Mouse (Mus musculus) embryonic facial prominence, embryonic 10.5 days (tissue): ENCODE results near the gene Vmn1r55. TPM values are rescaled to one million over a fixed set of nuclear protein-coding genes. Genes with fewer than 3 reads are reported as not detected.

Experiments
- DNase-seq: peaks from one replicate; pipeline ENCODE4 v3.0.0-alpha.2; 2017; ENCODE audit warnings: low spot score
- H3K27ac ChIP-seq: fragments of 300-500 bp; sonication (generic); replicated peaks from 2 replicates; pipeline ENCODE4 v1.5.1; 2016; ENCODE audit warnings: mild to moderate bottlenecking
- H3K27me3 ChIP-seq: fragments of 300-500 bp; sonication (generic); replicated peaks from 2 replicates; pipeline ENCODE4 v1.6.1; 2016; ENCODE audit warnings: low read depth, mild to moderate bottlenecking; ENCODE audit not compliant: poor library complexity, severe bottlenecking
- H3K36me3 ChIP-seq: fragments of 300-500 bp; sonication (generic); replicated peaks from 2 replicates; pipeline ENCODE4 v1.6.1; 2016; ENCODE audit warnings: mild to moderate bottlenecking, moderate library complexity
- H3K4me1 ChIP-seq: fragments of 300-500 bp; sonication (generic); 2 replicates; pipeline ENCODE4 v1.6.1; 2016
- H3K4me3 ChIP-seq: fragments of 300-500 bp; sonication (generic); 2 replicates; pipeline ENCODE4 v1.5.1; 2016; ENCODE audit warnings: mild to moderate bottlenecking, moderate library complexity
- H3K9me3 ChIP-seq: fragments of 300-500 bp; sonication (generic); 2 replicates; pipeline ENCODE4 v1.6.1; 2016; ENCODE audit warnings: mild to moderate bottlenecking
- WGBS: fragments of 180-500 bp; shearing (Covaris S2); methylation state at CpG from one replicate; pipeline ENCODE4 v1.1.7; 2016; 5-methylcytosine and 5-hydroxymethylcytosine counted together
- polyA plus RNA-seq: library from polyadenylated mRNA; unstranded; fragments of >200 nt; fragmentation: Nextera tagmentation; extraction: Ambion mirVana; gene quantifications from 2 replicates; pipeline ENCODE4 v1.2.1, GENCODE M21; 2016

Gene Vmn1r55
- polyA plus RNA-seq, 1 experiment from 2014 or later: not detected

DNA sequence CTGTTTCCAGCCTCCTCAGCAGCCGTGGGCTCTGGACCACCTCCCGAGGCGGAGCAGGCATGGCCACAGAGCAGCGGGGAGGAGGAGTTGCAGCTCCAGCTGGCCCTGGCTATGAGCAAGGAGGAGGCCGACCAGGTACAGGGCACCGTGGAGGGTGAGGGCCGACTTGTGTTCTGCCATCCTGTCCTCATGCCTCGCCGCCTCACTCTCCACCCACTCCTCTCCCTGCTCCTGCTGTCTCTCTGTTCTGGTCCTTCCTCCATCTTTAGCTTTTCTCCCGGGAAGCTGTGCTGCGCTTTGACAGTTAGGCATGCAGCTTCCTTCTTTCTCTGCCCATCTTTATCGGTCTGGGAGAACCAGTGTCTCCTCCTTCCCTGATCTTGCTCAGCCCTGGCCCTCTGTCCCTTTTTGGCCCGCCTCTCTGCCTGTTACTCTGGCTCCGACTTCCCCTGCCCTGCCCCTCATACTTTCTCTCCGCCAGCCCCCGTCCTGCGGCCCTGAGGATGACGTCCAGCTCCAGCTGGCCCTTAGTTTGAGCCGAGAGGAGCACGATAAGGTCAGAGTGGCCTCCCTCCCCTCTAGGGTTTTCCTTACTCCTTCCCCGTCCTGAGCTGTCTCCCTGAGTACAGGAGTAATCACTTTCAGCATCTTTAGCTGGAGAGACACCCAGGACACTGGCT lies 56.5 kb downstream of the Vmn1r55 start:
- H3K9me3 ChIP-seq: 0 out of 2 replicates have a peak, but pooled peaks cover 2% of the 10 kb centered on the region
- H3K27ac ChIP-seq: no peak overlapping the region
- H3K4me3 ChIP-seq: no peak overlapping the region
- peaks cover 97% of the 10 kb centered on the region for H3K36me3 ChIP-seq
- WGBS: 85% methylated on average over 21 of the region's 21 CpGs
- H3K4me1 ChIP-seq: no peaks in the 10 kb centered on the region
- DNase-seq: no peak
- no peaks in the 10 kb centered on the region for H3K27me3 ChIP-seq

DNA sequence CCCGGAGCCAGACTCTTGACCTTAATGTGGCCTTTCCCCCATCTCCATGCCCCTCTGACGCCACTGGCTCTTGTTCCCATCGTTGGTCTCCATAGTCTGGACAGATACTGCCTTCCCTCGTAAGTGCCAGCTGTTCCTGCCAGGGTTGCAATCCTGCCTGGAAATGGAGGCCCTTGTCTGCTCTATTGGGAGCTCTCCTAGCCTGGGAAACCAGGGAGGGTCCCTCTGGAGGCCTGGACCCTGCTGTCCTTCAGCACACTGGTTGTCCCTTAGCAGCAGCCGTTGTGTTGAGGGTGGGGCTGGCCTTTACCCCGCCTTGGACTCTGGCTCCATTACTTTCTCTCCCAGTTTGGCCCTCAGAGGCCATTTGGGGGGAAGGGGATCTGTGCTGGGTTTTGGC lies 57.1 kb downstream of the Vmn1r55 start:
- H3K36me3 ChIP-seq: peaks cover 97% of the 10 kb centered on the region
- H3K9me3 ChIP-seq: 0 out of 2 replicates have a peak, but pooled peaks cover 2% of the 10 kb centered on the region
- H3K4me1 ChIP-seq: no peaks in the 10 kb centered on the region
- no peak overlapping the region for H3K4me3 ChIP-seq
- no peak for DNase-seq
- 87% methylated on average over 6 of the region's 6 CpGs for WGBS
- H3K27me3 ChIP-seq: no peaks in the 10 kb centered on the region
- H3K27ac ChIP-seq: no peak overlapping the region

DNA sequence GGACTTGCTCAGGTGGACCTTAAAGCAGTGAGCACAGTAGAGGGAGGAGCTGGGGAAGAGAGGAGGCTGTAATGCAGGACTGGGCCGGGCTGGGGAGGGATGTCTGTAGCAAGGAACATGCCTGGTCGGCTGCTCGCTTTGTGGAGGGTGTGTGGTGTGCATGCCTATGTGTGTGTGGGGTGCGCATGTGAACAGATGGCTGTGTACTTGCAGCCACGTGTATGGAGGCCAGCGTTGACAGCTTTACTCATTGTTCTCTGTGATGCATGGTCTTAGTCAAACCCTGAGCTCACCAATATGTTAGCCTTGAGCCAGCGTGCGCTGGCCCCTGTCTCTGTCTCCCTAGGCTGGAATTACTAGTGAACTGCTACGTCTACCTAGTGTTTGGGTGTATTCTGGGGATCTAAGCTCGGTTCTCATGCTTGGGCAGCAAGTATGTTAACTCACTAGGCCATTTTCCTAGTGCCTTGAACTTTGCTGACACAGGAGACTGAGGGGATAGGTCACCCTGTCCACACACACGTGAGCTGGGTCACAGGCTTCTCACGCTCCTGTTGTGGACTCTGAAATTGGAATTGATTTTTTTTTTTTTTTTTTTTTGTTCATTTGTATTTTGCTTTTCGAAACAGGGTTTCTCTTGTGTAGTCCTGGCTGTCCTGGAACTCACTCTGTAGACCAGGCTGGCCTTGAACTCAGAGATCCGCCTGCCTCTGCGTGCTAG lies 58.3 kb downstream of the Vmn1r55 start:
- Histone ChIP-seq H3K9me3 (no peaks in the 10 kb centered on the region), H3K27ac (no peak overlapping the region), H3K27me3 (no peaks in the 10 kb centered on the region), H3K4me1 (no peaks in the 10 kb centered on the region), H3K4me3 (no peak overlapping the region), H3K36me3 (peaks cover 97% of the 10 kb centered on the region)
- no peak for DNase-seq
- 94% methylated on average over 15 of the region's 15 CpGs for WGBS

DNA sequence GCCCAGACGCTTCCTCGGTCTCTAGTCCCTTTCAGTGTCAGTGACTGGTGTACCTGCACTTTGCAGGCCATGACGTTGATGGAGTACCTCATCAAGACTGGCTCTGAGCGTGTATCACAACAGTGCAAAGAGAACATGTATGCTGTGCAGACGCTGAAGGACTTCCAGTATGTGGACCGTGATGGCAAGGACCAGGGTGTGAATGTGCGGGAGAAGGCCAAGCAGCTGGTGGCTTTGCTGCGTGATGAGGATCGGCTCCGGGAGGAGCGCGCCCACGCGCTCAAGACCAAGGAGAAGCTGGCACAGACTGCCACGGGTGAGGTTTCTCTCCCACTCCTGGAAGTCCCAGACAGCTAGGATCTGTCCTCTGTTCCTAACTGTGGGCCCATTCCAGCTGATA lies 59.6 kb downstream of the Vmn1r55 start:
- Histone ChIP-seq H3K36me3 (peaks cover 97% of the 10 kb centered on the region), H3K27ac (no peak overlapping the region), H3K4me1 (no peaks in the 10 kb centered on the region), H3K9me3 (no peaks in the 10 kb centered on the region), H3K4me3 (no peak overlapping the region), H3K27me3 (no peaks in the 10 kb centered on the region)
- WGBS: 96% methylated on average over 15 of the region's 15 CpGs
- DNase-seq: no peak

DNA sequence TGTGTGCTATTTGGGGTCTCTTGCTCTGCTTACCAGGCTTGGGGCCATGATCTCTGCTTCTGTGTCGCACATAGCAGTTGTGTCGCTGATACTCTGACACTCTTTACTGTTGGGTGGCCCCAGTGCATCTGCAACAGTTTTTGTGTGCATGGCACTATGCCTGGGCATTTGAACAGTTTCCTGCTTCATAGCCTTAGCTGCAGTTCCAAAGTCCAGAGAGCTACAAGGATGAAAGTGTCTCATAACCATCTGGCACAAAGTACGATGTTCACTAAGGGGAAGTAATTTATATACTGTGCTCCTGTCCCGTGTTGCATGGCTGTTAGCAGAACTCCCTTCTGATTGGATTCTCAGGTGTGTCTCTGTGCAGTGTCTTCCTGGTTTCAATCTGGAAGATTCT lies 61.6 kb downstream of the Vmn1r55 start:
- no peak for DNase-seq
- Histone ChIP-seq H3K4me3 (no peak overlapping the region), H3K4me1 (no peaks in the 10 kb centered on the region), H3K36me3 (peaks cover 97% of the 10 kb centered on the region), H3K27ac (no peak overlapping the region), H3K27me3 (no peaks in the 10 kb centered on the region), H3K9me3 (no peaks in the 10 kb centered on the region)
- 94% methylated on average over 4 of the region's 4 CpGs for WGBS

DNA sequence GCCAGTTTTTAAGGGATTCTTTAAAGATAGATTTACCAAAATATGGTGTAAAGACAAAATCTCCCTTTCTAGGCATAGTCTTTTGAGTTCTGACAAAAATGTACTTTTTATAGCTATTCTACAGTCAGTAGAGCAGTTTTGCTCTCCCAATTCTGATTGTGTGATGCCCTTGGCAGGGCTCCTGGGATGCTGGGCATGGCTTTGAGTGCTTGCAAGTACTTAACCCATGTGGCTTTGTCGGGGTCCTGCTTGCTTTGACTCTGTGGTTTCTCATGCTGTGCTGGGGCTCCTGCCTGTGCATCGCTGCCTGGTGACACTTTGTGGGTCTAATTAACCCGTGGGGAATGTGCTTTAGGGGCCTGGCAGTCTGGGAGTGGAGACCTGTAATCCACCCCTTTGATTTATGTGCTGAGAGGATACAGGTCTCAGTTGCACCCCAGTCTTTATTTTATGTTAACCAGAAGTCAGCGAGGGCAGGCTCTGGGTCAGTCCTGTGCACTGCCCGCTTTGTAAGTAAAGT lies 62.5 kb downstream of the Vmn1r55 start:
- Histone ChIP-seq H3K4me1 (0 out of 2 replicates have a peak, but pooled peaks cover under 1% of the 10 kb centered on the region), H3K9me3 (no peaks in the 10 kb centered on the region), H3K4me3 (no peak overlapping the region), H3K27ac (no peak overlapping the region), H3K27me3 (no peaks in the 10 kb centered on the region), H3K36me3 (peaks cover 95% of the 10 kb centered on the region)
- DNase-seq: no peak
- WGBS: 85% methylated on average over 5 of the region's 5 CpGs

DNA sequence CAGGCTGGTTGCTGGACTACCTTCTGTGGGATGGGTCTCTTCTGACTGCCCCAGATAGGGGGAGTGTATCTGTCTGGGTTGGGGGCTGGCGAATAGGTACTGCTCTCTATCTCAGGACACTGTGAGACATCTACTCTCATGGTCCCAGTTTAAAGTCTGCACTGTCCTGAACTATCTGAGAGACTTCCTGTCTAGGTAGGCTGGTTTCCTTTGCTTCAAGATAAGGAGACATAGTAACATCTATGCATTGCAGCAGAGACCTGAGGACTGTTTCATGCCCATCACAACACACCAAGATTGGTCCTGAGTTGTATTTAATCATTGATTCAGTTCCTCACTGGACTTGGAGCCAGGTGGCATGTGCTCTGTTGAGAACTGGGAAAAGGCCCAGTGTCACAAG lies 64.0 kb downstream of the Vmn1r55 start:
- WGBS: 94% methylated on average over 1 of the region's 1 CpGs
- no peak overlapping the region for H3K4me3 ChIP-seq
- H3K4me1 ChIP-seq: peaks cover 15% of the 10 kb centered on the region
- H3K27me3 ChIP-seq: no peaks in the 10 kb centered on the region
- peaks cover 83% of the 10 kb centered on the region for H3K36me3 ChIP-seq
- DNase-seq: no peak
- H3K9me3 ChIP-seq: no peaks in the 10 kb centered on the region
- no peak overlapping the region for H3K27ac ChIP-seq

DNA sequence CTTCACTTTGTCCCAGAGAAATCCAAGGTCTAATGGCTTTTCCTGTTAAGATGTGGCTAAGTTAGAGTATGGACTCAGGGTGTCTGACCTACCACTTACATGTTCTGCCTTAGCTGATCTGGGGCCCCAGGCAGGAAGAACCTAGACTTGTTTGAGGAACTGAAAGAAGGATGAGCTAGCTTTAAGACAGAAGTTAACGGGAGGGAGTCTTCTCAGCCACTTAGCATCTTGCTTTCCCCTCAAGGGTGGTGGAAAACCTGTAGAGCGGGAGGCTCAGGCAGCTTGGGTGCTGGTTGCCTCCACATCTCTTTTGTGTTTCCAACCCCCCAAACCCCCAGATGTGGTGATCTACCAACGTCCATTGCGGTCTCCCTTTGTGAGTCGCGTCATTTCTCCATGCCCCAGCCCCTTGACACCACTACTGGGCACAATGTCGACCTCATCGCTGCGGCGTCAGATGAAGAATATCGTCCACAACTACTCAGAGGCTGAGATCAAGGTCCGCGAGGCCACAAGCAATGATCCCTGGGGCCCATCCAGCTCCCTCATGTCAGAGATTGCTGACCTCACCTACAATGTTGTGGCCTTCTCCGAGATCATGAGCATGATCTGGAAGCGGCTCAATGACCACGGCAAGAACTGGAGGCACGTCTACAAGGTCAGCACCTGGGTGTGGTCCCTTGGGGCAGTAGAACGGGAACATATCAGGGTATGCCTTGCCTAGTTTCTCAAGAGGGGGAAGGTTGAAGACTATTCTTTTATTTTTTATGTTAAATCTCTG lies 66.0 kb downstream of the Vmn1r55 start:
- Histone ChIP-seq H3K36me3 (peaks cover 77% of the 10 kb centered on the region), H3K9me3 (no peaks in the 10 kb centered on the region), H3K4me3 (no peak overlapping the region), H3K27me3 (no peaks in the 10 kb centered on the region), H3K4me1 (peaks cover 17% of the 10 kb centered on the region), H3K27ac (no peak overlapping the region)
- WGBS: 91% methylated on average over 18 of the region's 18 CpGs
- DNase-seq: no peak

DNA sequence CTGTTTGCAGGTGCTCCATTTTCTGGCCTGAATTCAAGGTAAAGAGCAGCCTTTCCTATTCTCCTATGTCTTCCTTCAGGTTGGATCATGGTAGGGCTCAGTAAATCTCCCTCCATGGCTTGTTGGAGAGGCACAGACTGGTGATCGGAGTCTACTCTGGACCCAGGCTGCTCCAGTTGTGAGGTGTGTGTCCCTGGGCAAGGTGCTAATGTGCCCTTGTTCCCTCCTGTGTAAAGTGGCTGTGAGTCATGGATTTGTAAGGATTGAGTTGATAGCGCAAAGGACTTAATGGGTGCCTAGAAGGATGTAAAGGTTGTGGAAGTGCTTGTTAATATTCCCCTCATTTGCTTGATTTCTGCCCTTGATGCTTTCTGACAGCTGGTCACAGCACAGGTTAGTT lies 67.5 kb downstream of the Vmn1r55 start:
- Histone ChIP-seq H3K27ac (no peak overlapping the region), H3K27me3 (no peaks in the 10 kb centered on the region), H3K4me1 (peaks cover 17% of the 10 kb centered on the region), H3K4me3 (peak overlapping the region; percentile 98; the same call in 1 of the 2 replicates), H3K36me3 (peaks cover 77% of the 10 kb centered on the region), H3K9me3 (no peaks in the 10 kb centered on the region)
- WGBS: 93% methylated on average over 2 of the region's 2 CpGs
- no peak for DNase-seq

DNA sequence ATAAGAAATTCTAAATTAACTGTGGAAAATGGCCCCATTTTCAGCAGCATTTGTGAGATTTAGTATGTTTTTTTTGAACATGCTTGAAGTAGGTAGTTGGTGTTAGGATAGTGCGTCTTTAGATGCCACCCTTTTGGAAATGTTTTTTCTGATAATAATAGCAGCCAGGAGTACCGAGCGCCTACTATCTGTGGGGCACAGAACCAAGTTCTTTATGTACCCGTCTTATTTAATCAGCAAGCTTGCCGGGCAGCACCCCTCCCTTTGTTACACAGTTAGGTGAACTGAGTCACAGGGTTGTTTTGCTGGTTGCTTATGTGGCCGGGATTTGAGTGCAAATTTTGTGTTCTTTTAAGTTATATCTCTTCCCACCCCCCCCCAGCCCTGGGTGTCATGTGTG lies 68.2 kb downstream of the Vmn1r55 start:
- no peak for DNase-seq
- Histone ChIP-seq H3K36me3 (peaks cover 77% of the 10 kb centered on the region), H3K27me3 (no peaks in the 10 kb centered on the region), H3K27ac (no peak overlapping the region), H3K9me3 (no peaks in the 10 kb centered on the region), H3K4me1 (peaks cover 17% of the 10 kb centered on the region), H3K4me3 (peak overlapping the region; percentile 98)
- whole genome bisulfite sequencing: 80% methylated on average over 6 of the region's 6 CpGs

DNA sequence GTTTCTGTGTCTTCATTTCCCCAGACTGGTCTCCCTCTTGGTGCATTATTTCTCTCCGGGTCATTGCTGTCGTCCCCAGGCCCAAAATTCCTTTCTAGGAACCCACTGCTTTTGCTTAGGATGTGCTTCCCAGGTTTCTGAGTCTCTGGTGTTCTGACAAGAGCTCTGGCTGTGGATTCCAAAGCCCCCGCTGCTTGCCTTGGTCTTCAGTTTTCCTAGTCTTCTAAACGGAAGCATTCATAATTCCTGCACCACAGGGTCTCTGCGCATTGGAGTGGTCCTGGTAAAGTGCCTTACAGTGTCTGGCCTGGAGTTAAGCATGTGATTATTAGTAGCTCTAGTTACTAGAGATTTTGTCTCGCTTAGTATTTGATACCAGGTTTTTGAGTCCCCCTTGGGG lies 68.7 kb downstream of the Vmn1r55 start:
- Histone ChIP-seq H3K4me1 (peaks cover 17% of the 10 kb centered on the region), H3K9me3 (no peaks in the 10 kb centered on the region), H3K36me3 (peaks cover 76% of the 10 kb centered on the region), H3K4me3 (peak overlapping the region; percentile 98), H3K27me3 (no peaks in the 10 kb centered on the region), H3K27ac (peak overlapping the region; percentile 95)
- WGBS: 24% methylated on average over 6 of the region's 6 CpGs
- DNase-seq: peak; percentile 10

DNA sequence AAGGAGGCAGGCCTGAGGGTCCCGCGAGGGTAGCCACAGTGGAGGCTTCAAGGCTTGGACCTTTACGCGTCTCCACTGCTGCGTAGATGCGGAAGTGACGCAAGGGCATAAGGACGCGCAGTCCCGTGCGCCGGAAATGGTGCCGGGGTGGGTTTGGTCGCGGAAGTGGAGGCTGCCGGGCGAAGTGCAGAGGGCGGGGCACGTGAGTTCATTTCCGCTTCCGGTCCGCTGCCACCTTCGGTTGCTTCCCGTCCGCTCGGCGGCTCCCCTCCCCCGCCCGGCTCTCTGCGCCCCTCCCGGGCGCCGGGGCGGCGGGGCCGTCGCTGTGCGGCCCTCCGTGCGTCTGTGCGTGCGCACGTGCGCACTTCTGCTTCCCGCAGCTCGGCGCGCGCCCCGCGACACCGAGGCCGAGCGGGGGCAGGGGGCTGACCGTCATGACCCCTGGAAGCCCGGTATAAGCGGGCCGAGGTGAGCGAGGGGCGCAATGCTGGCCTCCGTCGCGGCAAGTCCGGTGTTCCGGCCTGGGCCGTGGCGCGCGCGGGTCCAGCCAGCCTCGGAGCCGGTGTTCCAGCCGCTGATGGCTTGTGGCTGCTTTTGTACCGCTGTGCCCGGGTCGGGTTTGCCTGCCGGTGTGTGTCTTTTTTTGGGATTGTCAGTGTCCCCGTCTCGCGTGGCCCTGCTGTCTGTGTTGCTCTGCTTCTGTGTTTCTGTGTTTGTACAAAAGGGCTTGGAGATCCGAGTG lies 69.3 kb downstream of the Vmn1r55 start, which contains the start of gene Epn1:
Gene Epn1 (plus strand): TSS at position 226 of the 742 bp plus-strand sequence.
- Histone ChIP-seq H3K4me1 (peaks cover 17% of the 10 kb centered on the region), H3K27me3 (no peaks in the 10 kb centered on the region), H3K27ac (peak within 1 kb of the TSS; percentile 95), H3K9me3 (no peaks in the 10 kb centered on the region), H3K4me3 (peak within 1 kb of the TSS; percentile 98), H3K36me3 (peaks cover 76% of the 10 kb centered on the region)
- DNase-seq: peak; percentile 97
- under 1% methylated on average over 76 of the region's 81 CpGs for WGBS
